Mouse (Mus musculus) thymus, postnatal 0 days (tissue): ENCODE data around the gene Ms4a14. TPM values are rescaled to one million over a fixed set of nuclear protein-coding genes. Genes with fewer than 3 reads are reported as not detected.
"Not testable (repeated sequence)": the region's sequence is repeated elsewhere in the genome, so short reads cannot be mapped to it uniquely, and the experiment has no call there.

Source experiments
- DNase-seq: peaks from one replicate; pipeline ENCODE4 v3.0.0-alpha.2; 2015; ENCODE audit warnings: low spot score
- polyA plus RNA-seq: library from polyadenylated mRNA; unstranded; fragments of >200 nt; fragmentation: Nextera tagmentation; extraction: Ambion mirVana; gene quantifications from 2 replicates; pipeline ENCODE4 v1.2.1, GENCODE M21; 2015

Gene Ms4a14
- polyA plus RNA-seq, 1 experiment from 2014 or later = 0.09 TPM

DNA sequence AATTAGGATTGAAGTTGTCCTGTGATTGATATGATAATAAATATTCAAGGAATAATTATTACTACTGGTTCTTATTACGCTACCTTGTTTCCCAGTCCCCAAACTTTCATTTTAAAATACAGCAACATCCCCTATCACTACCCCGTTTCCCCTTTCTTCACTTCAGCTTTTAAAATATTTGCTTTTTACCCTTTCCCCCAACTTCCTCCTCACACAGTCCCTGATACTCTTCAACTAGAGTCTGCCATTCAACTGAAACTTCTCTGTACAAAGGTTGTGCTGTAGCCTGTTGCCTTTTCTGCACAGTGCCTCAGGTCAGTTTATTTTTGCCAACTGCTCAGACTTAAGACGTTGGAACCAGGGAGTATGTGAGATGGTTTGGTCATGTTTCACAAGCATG, 50.7 kb downstream of the Ms4a14 start:
- no peak for DNase-seq

DNA sequence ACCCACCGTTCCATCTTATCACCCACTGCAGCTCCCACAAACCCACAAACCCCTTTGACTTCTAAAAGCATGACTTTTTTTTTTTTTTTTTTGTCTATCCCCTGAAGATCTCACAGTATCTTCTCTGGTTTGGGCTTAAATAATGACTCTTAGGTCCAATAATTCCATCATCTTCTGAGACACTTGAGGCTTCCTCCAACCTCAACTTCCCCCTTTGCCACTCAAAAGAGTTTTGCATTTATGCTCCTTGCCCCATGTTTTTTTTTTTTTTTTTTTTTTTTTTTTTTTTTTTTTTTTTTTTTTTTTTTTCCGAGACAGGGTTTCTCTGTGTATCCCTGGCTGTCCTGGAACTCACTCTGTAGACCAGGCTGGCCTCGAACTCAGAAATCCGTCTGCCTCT, 51.3 kb downstream of the Ms4a14 start:
- DNase-seq = not testable (repeated sequence)

DNA sequence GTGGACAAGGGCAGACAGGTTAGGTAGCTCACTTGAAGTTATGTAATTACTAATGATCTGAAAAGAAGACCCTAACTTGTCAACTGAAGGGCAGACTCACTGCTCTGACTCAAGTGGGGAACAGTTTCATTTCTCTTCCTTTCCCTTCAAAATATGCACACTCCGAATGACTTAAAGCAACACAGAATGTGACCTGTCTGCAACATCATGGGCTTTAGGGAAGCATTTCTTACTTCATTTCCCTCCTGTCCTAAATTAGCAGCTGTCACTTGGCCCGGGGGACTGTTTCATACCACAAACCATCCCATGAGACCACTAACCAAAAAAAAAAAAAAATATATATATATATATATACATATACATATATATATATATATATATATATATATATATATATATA, 52.7 kb downstream of the Ms4a14 start:
- DNase-seq = no peak

Other genes with a start within 250 kb of the Ms4a14 start
- 0.19 and 0.38 TPM in 2 replicates for gene Ms4a8a, start 233.4 kb downstream of the Ms4a14 start, polyA plus RNA-seq
- gene 1700017D01Rik, start 183.6 kb downstream of the Ms4a14 start, polyA plus RNA-seq = not detected in 2 replicates
- not detected in 2 replicates for gene 1700025F22Rik, start 149.1 kb downstream of the Ms4a14 start, polyA plus RNA-seq
- not detected in 2 replicates for gene Ms4a13, start 117.7 kb downstream of the Ms4a14 start, polyA plus RNA-seq
- gene Ms4a12, start 82.0 kb downstream of the Ms4a14 start, polyA plus RNA-seq = not detected in 2 replicates
- 0.28 and 0.29 TPM in 2 replicates for gene Ms4a1, start 48.2 kb downstream of the Ms4a14 start, polyA plus RNA-seq
- not detected in 2 replicates for gene Ms4a5, start 30.6 kb downstream of the Ms4a14 start, polyA plus RNA-seq
- gene Ms4a7, start 21.7 kb upstream of the Ms4a14 start, polyA plus RNA-seq = 20.6 and 20.7 TPM in 2 replicates
- 5.0 and 8.1 TPM in 2 replicates for gene Ms4a4a, start 61.1 kb upstream of the Ms4a14 start, polyA plus RNA-seq
- 2.7 and 2.9 TPM in 2 replicates for gene Ms4a4c, start 90.3 kb upstream of the Ms4a14 start, polyA plus RNA-seq
- 63.7 and 92.1 TPM in 2 replicates for gene Ms4a4b, start 129.1 kb upstream of the Ms4a14 start, polyA plus RNA-seq
- gene Ms4a6c, start 154.9 kb upstream of the Ms4a14 start, polyA plus RNA-seq = 8.0 and 8.2 TPM in 2 replicates
- gene Gm8369, start 171.5 kb upstream of the Ms4a14 start, polyA plus RNA-seq = 0.41 and 0.91 TPM in 2 replicates
- 38.0 and 44.1 TPM in 2 replicates for gene Ms4a6b, start 202.1 kb upstream of the Ms4a14 start, polyA plus RNA-seq
- 2.0 and 2.4 TPM in 2 replicates for gene Ms4a4d, start 222.3 kb upstream of the Ms4a14 start, polyA plus RNA-seq